Mouse (Mus musculus): ENCODE measurements around the gene BC030870. TPM values are rescaled to one million over a fixed set of nuclear protein-coding genes. Genes with fewer than 3 reads are reported as not detected.
"Not testable (repeated sequence)": the region's sequence is repeated elsewhere in the genome, so short reads cannot be mapped to it uniquely, and the experiment has no call there.

Gene BC030870
- not detected in 2 replicates for total RNA-seq (2021)
- long read RNA-seq, result 0 reads

DNA sequence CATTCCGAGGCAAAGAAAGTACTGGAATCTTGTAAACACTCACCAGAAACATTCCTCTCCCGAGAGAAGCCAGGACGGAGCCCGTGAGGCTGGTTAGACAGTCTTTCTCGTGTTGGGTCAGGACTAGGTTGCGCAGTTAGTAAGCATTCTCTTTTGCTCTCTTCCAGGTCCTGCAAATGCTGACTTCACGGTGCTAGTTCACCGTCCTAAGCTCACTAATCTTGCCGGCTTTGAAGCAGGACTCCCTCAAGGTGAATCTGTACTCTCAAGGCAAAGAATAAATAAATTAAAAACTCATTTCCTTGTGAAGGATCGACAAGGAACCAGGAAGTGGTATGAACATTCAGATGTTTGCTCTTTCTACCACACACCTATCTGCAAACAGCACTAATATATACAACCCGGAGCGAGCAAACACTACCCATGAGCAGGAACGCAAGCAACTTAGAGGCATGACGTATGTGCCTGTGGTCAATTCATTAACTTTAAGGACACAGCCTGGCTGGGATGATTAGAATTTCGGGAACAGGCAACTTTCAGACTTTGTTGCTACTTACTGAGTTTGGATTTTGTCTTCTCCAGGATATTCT, at the start of gene BC030870:
BC030870 (minus strand) TSS at position 365 of the 590 bp plus-strand sequence.
- DNase-seq, result no peak

- DNase-seq, result no peak
Observed at GRCm38 (mm10) chr8:65174746-65175476, 45.5 kb upstream of the BC030870 start.

- DNase-seq, result no peak
Observed at GRCm38 (mm10) chr8:65169184-65169583, 39.8 kb upstream of the BC030870 start.

DNA sequence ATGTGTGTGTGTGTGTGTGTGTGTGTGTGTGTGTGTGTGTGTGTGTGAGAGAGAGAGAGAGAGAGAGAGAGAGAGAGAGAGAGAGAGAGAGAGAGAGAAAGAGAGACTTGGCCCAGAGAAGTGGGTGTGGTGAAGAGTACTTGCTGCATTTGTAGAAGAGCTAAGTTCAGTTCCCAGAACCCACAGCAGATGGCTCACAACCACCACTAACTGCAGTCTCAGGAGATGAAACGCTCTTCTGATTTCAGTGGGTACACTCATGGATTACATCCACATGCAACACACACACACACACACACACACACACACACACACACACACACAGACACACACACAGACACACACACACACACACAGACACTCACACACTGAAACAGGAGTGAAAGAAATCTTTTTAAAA, 31.3 kb upstream of the BC030870 start:
- DNase-seq, result not testable (repeated sequence)

DNA sequence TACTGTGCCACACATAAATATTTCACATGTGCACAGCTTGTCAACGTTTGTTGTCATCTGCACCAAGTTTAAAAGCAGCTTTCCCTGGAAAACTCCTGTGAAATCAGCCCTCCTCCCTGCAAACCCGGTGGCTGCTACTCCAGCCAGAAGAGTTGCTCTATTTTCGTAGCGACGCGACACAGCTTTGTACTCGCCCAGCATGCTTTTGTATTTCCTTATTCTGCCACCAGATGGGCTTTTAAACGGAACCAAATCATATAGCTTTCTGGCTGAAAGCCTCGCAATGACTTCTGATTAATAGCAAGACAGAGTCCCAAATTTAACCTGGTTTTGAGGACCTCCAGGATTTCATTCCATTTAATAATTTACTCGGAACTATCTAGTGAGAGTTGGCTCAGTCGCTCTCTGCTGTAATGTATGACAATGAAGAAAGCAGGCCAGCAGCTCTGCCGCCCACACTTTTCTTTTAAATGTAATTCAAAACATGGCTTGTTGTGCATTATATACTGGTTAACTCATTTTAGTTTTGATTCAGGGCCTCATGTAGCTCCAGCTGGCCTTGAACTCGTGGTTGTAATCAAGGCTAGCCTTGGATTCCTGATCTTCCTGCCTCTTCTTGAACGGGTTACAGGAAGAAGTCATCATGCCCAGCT, 29.9 kb upstream of the BC030870 start:
- no peak for DNase-seq

DNA sequence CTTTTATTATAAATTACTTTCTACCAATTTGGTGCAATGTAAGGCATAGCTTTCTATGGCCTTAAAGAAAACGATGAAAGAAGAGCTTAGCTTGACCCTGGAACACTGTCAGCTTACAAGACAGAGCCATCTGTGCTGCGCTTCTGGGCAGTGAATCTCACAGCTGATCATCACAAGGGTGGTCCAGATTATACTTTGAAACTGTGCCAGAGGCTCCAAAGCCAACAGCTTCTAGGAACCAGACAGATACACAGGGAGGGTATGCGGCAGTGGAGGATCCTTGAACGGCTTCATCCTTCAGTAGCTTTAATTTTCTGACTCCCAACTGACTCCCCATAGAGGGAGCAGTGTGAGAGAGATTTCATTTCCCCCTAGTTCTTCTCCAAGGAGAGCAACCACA, 28.5 kb upstream of the BC030870 start:
- DNase-seq, result no peak

GRCm38 (mm10) chr8:65138830-65139466, 9.6 kb upstream of the BC030870 start:
- no peak for DNase-seq

GRCm38 (mm10) chr8:65126454-65126853, 2.9 kb downstream of the BC030870 start:
- no peak for DNase-seq

DNA sequence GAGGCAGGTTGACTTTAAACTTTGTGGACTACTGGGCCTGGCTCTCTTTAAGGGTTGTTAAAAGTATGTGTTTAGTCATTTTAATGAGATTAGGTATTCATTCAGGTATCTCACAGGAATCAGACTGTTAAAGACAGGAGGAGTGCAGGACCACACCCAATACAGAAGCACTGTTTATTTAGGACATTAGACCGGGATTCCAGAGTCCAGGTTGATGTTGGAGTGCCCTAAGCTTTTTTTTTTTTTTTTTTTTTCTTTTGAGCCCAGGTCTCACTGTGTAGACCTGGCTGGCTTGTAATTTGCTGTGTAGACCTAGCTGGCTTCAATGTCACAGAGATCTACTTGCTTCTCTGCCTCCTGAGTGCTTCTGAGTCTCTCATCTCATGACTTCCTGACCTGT, 3.3 kb downstream of the BC030870 start:
- no peak for DNase-seq

DNA sequence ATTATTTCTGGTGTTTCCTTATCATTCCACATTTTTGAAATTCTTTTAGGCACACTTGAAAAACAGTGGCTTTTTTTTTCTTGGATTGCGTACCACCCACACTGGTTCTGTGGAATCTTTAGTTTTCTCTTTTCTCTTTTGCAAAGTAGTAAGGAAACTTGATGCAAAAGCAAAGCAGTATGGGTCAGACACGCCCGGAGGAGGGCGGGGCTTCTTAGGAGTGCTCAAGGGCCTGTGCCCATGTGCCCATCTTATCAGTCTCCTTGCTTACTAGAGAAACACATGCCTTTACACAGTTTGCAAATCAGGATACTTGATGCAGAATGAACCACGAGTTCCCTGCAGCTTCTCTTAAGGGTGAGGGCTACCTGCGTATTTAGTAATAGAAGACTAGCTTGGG, 17.3 kb downstream of the BC030870 start:
- no peak for DNase-seq

DNA sequence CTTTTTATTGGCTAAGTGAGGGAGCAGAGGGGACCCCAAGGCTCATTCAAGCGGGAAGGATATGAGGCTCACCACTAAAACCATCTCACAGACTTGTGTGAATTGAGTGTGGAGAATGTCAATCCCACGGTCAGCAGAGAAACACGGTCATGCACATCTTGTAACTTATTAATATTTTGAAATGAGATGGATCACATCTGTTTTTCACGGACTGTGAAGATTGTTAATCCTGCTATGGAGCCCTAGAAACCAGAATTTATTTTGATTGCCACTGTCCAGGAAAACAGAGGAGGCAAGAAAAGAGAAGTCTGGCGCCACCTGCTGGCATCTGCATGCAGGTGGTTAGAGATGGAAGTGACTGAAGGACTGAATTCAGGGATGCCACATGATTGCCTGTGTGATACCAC, 19.1 kb downstream of the BC030870 start:
- peak; percentile 72 for DNase-seq

- no peak for DNase-seq
Observed at GRCm38 (mm10) chr8:65108936-65109335, 20.4 kb downstream of the BC030870 start.

- no peak for DNase-seq
Observed at GRCm38 (mm10) chr8:65107936-65108718, 21.2 kb downstream of the BC030870 start.

- no peak for DNase-seq
Observed at GRCm38 (mm10) chr8:65104041-65104440, 25.3 kb downstream of the BC030870 start.

- DNase-seq, result no peak
Observed at GRCm38 (mm10) chr8:65103632-65104031, 25.7 kb downstream of the BC030870 start.

DNA sequence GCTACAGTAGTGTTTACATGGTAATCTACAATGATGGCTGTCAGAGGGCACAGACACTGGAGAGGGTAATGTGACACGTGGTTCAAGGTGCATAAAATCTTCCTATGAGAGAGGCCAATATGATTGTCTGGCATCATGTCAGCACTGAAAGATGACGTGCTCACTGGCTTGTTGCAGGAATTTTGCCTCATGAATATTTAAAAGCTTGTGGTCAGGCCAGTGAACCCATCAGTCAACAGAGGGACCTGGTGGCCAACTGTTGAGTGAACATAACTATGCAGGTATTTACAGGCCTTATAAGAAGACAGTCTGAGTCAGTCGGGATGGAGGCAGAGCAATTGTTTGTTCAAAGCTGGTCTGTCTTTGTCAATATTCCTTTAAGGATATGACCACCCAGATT, 29.6 kb downstream of the BC030870 start:
- DNase-seq, result no peak

DNA sequence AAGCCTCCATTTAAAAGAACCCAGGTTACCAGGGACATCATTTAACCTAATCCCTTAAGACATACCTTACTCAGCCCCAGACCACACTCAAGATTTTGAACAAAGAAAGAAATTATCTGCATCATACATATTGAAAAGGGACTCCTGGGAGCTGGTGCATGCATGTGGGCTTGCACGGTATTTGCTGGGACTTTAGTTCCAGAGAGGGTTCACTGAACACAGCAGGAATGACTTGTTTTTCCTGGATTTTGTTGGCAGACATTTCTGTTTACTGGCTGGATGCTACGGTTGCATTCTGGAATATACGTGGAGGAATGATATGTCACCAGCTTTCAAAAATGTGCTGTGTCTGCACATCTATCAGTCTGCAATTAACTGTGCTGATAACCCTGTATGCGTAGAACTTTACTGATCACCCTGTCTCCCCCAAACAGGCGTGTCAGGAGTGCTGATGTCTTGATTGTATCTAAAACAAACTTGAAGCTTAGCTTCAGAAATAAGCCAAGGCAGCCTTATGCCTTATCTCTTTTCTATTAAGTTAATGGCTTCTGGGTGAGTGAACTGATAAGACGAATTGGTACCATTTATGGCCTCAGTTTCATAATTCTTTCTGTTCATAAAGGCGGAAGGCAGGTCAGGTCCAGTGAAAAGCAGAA, 31.5 kb downstream of the BC030870 start:
- no peak for DNase-seq

DNA sequence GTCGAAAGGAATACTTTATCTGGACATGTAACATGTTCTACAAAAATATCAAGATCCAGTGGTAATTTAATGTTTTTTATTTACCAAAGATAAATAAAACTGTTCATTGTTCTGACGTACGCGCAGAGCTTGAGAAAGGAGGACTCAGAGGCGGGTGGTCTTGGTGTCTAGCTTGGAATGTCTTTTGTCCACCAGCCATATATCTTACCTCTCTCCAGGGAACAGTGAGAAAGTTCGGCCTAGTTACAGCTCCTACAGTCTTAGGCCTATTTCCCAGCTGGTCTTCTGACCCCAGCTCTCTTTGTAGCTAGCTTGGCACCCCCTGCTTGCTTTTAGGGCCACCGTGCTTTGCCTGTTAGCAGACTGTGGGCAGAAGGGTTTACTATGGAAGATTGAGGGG, 39.6 kb downstream of the BC030870 start:
- no peak for DNase-seq

DNA sequence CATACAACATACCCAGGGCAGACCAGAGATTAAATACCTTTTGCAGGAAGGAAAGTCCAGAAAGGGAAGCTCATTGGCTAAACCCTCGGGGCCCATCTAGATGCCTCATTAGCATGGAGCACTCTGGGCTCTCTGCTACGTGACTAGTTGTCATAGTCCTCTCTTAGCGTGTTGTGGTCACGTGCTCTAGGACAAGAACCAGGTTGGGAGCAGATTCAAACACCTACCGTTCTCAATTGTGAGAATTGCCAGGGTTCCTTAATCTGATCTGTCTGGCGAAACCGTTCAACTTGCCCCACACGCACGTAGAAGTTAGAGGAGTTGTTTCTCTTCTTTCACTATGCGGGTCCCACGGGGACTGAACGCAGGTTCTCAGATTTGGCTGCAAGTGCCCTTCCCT, 41.2 kb downstream of the BC030870 start:
- no peak for DNase-seq

- DNase-seq, result peak; percentile 31
Observed at GRCm38 (mm10) chr8:65087711-65088110, 41.7 kb downstream of the BC030870 start.

DNA sequence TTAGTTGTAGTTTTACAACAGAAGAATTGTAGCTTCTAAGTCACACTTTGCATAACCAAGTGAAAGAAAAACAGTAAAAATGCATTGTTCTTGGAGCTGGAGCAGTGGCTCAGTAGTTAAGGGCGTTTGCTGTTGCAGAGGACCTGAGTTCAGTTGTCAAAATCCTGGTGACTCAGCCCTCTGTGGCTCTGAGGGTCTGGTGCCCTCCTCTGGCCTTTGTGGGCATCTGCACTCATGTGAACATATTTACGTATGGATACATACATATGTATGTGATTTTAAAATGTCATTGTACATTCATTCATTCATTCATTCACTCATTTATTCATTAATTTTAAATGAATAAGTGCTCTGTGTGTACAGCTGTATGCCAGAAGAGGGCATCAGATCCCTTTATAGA, 43.7 kb downstream of the BC030870 start:
- DNase-seq, result no peak

GRCm38 (mm10) chr8:65080731-65081130, 48.6 kb downstream of the BC030870 start:
- DNase-seq, result peak; percentile 4
